Mouse (Mus musculus) heart, embryonic 16.5 days (tissue): Measurements from ENCODE around the gene Tlk1. TPM values are rescaled to one million over a fixed set of nuclear protein-coding genes. Genes with fewer than 3 reads are reported as not detected.

ENCODE experiments used
- ATAC-seq: fragments of 200-750 bp; cut with Nextera tagmentation; replicated peaks from 2 replicates; pipeline ENCODE4 v1.8.0; 2017; ENCODE audit warnings: moderate number of reproducible peaks; ENCODE audit not compliant: insufficient read depth, low FRiP score; ENCODE audit errors: extremely low read depth
- H3K27ac ChIP-seq: fragments of 300-500 bp; sonication (generic); 2 replicates; pipeline ENCODE4 v1.5.1; 2014; ENCODE audit warnings: mild to moderate bottlenecking, low read length, control low read depth, moderate library complexity
- H3K27me3 ChIP-seq: fragments of 300-500 bp; sonication (generic); 2 replicates; pipeline ENCODE4 v1.6.1; 2014; ENCODE audit warnings: low read length, mixed read lengths; ENCODE audit not compliant: control insufficient read depth, insufficient read depth
- H3K36me3 ChIP-seq: fragments of 300-500 bp; sonication (generic); 2 replicates; pipeline ENCODE4 v1.6.1; 2014; ENCODE audit not compliant: control insufficient read depth, insufficient read depth
- H3K4me1 ChIP-seq: fragments of 300-500 bp; sonication (generic); 2 replicates; pipeline ENCODE4 v1.6.1; 2014; ENCODE audit warnings: low read length, mixed read lengths; ENCODE audit not compliant: control insufficient read depth, insufficient read depth
- H3K4me2 ChIP-seq: fragments of 300-500 bp; sonication (generic); 2 replicates; pipeline ENCODE4 v1.6.1; 2014; ENCODE audit warnings: low read depth, mild to moderate bottlenecking, control low read depth, low read length
- H3K4me3 ChIP-seq: fragments of 300-500 bp; sonication (generic); 2 replicates; pipeline ENCODE4 v1.5.1; 2014; ENCODE audit warnings: mild to moderate bottlenecking, control low read depth, low read length
- H3K9ac ChIP-seq: fragments of 300-500 bp; sonication (generic); 2 replicates; pipeline ENCODE4 v1.6.1; 2014; ENCODE audit warnings: low read length, control low read depth
- H3K9me3 ChIP-seq: fragments of 300-500 bp; sonication (generic); replicated peaks from 2 replicates; pipeline ENCODE4 v1.6.1; 2016; ENCODE audit warnings: low read length; ENCODE audit not compliant: control insufficient read depth
- WGBS: fragments of 180-500 bp; shearing (Covaris S2); extraction: QIAGEN DNeasy Blood & Tissue Kit; methylation state at CpG from one replicate; pipeline ENCODE4 v1.1.7; 2014; 5-methylcytosine and 5-hydroxymethylcytosine counted together
- polyA plus RNA-seq: library from polyadenylated mRNA; unstranded; fragments of >200 nt; fragmentation: Nextera tagmentation; extraction: Ambion mirVana; gene quantifications from 2 replicates; pipeline ENCODE4 v1.2.1, GENCODE M21; 2015

Tlk1 gene
- polyA plus RNA-seq, 1 experiment from 2014 or later, result 19.4 TPM

- H3K27ac ChIP-seq, result no peak overlapping the region
- H3K9me3 ChIP-seq, result no peaks in the 10 kb centered on the region
- H3K4me1 ChIP-seq, result peaks cover 10% of the 10 kb centered on the region
- H3K27me3 ChIP-seq, result no peaks in the 10 kb centered on the region
- ATAC-seq, result no peak
- WGBS, result 18% methylated on average over 12 of the region's 12 CpGs
- no peaks in the 10 kb centered on the region for H3K36me3 ChIP-seq
- H3K4me2 ChIP-seq, result peak overlapping the region; percentile 59
- H3K9ac ChIP-seq, result peak overlapping the region; percentile 49
- peak overlapping the region; percentile 24 for H3K4me3 ChIP-seq
These were observed 13.1 kb upstream of the Tlk1 start for GRCm38 (mm10) chr2:70838536-70839216.

- Histone ChIP-seq H3K27ac (no peak overlapping the region), H3K4me1 (peaks cover 6% of the 10 kb centered on the region; the same call in 1 of the 2 replicates), H3K4me3 (no peak overlapping the region), H3K9ac (no peak overlapping the region), H3K36me3 (no peaks in the 10 kb centered on the region), H3K9me3 (no peaks in the 10 kb centered on the region), H3K4me2 (no peak overlapping the region), H3K27me3 (no peaks in the 10 kb centered on the region)
- no peak for ATAC-seq
- 72% methylated on average over 4 of the region's 4 CpGs for WGBS
These were observed 10.8 kb upstream of the Tlk1 start for GRCm38 (mm10) chr2:70836306-70836651.

GRCm38 (mm10) chr2:70835641-70836305, 10.2 kb upstream of the Tlk1 start:
- H3K9me3 ChIP-seq, result no peaks in the 10 kb centered on the region
- no peak overlapping the region for H3K27ac ChIP-seq
- no peaks in the 10 kb centered on the region for H3K27me3 ChIP-seq
- no peak overlapping the region for H3K4me3 ChIP-seq
- H3K36me3 ChIP-seq, result no peaks in the 10 kb centered on the region
- no peak overlapping the region for H3K9ac ChIP-seq
- ATAC-seq, result no peak
- peaks cover 6% of the 10 kb centered on the region for H3K4me1 ChIP-seq
- 0 out of 2 replicates have a peak overlapping the region, but pooled peaks have one; percentile 17 for H3K4me2 ChIP-seq
- 57% methylated on average over 9 of the region's 9 CpGs for WGBS

GRCm38 (mm10) chr2:70835209-70835608, 9.7 kb upstream of the Tlk1 start:
- H3K36me3 ChIP-seq, result no peaks in the 10 kb centered on the region
- ATAC-seq, result no peak
- no peak overlapping the region for H3K4me3 ChIP-seq
- no peak overlapping the region for H3K27ac ChIP-seq
- no peak overlapping the region for H3K9ac ChIP-seq
- H3K4me1 ChIP-seq, result peaks cover 8% of the 10 kb centered on the region
- H3K9me3 ChIP-seq, result no peaks in the 10 kb centered on the region
- no peaks in the 10 kb centered on the region for H3K27me3 ChIP-seq
- no peak overlapping the region for H3K4me2 ChIP-seq
- 81% methylated on average over 2 of the region's 2 CpGs for WGBS

- no peaks in the 10 kb centered on the region for H3K36me3 ChIP-seq
- H3K4me2 ChIP-seq, result no peak overlapping the region
- H3K4me1 ChIP-seq, result peaks cover 2% of the 10 kb centered on the region; the same call in 1 of the 2 replicates
- WGBS, result 59% methylated on average over 1 of the region's 1 CpGs
- H3K9me3 ChIP-seq, result no peaks in the 10 kb centered on the region
- no peak overlapping the region for H3K4me3 ChIP-seq
- H3K27me3 ChIP-seq, result no peaks in the 10 kb centered on the region
- no peak overlapping the region for H3K27ac ChIP-seq
- H3K9ac ChIP-seq, result no peak overlapping the region
- no peak for ATAC-seq
These were observed 7.7 kb upstream of the Tlk1 start for GRCm38 (mm10) chr2:70833261-70833660.

GRCm38 (mm10) chr2:70831709-70832350, 6.3 kb upstream of the Tlk1 start:
- Histone ChIP-seq H3K27me3 (no peaks in the 10 kb centered on the region), H3K9ac (no peak overlapping the region), H3K4me1 (peaks cover 2% of the 10 kb centered on the region; the same call in 1 of the 2 replicates), H3K4me3 (no peak overlapping the region), H3K36me3 (no peaks in the 10 kb centered on the region), H3K9me3 (no peaks in the 10 kb centered on the region), H3K4me2 (no peak overlapping the region), H3K27ac (no peak overlapping the region)
- 86% methylated on average over 10 of the region's 10 CpGs for WGBS
- no peak for ATAC-seq

GRCm38 (mm10) chr2:70830683-70831082, 5.2 kb upstream of the Tlk1 start:
- Histone ChIP-seq H3K36me3 (no peaks in the 10 kb centered on the region), H3K9me3 (no peaks in the 10 kb centered on the region), H3K4me3 (no peak overlapping the region), H3K27me3 (no peaks in the 10 kb centered on the region), H3K4me1 (peaks cover 5% of the 10 kb centered on the region), H3K4me2 (no peak overlapping the region), H3K9ac (no peak overlapping the region), H3K27ac (no peak overlapping the region)
- ATAC-seq, result no peak
- 39% methylated on average over 2 of the region's 2 CpGs for WGBS

GRCm38 (mm10) chr2:70829946-70830610, 4.5 kb upstream of the Tlk1 start:
- no peaks in the 10 kb centered on the region for H3K27me3 ChIP-seq
- H3K9ac ChIP-seq, result no peak overlapping the region
- WGBS, result 77% methylated on average over 5 of the region's 5 CpGs
- peaks cover 5% of the 10 kb centered on the region for H3K4me1 ChIP-seq
- no peaks in the 10 kb centered on the region for H3K9me3 ChIP-seq
- H3K4me3 ChIP-seq, result no peak overlapping the region
- ATAC-seq, result no peak
- H3K27ac ChIP-seq, result no peak overlapping the region
- no peak overlapping the region for H3K4me2 ChIP-seq
- H3K36me3 ChIP-seq, result no peaks in the 10 kb centered on the region

GRCm38 (mm10) chr2:70827780-70828179, 2.3 kb upstream of the Tlk1 start:
- no peak overlapping the region for H3K4me2 ChIP-seq
- H3K4me1 ChIP-seq, result peaks cover 12% of the 10 kb centered on the region
- WGBS, result 71% methylated on average over 8 of the region's 8 CpGs
- no peaks in the 10 kb centered on the region for H3K27me3 ChIP-seq
- no peak for ATAC-seq
- H3K4me3 ChIP-seq, result no peak overlapping the region
- no peak overlapping the region for H3K27ac ChIP-seq
- H3K36me3 ChIP-seq, result no peaks in the 10 kb centered on the region
- no peaks in the 10 kb centered on the region for H3K9me3 ChIP-seq
- H3K9ac ChIP-seq, result no peak overlapping the region
